Mouse (Mus musculus) lung, adult 2 months (tissue): ENCODE measurements around the gene Dcaf17. TPM values are rescaled to one million over a fixed set of nuclear protein-coding genes. Genes with fewer than 3 reads are reported as not detected.

Source experiments
- DNase-seq: peaks from one replicate; pipeline ENCODE4 v3.0.0; 2022
- H3K4me1 ChIP-seq: fragments of 200-500 bp; 2 replicates; pipeline ENCODE4 v1.6.1; 2011; ENCODE audit warnings: low read length; ENCODE audit not compliant: control insufficient read depth, insufficient read depth
- H3K4me3 ChIP-seq: fragments of 200-500 bp; replicated peaks from 2 replicates; pipeline ENCODE3; 2011; ENCODE audit warnings: low read depth, mild to moderate bottlenecking, control low read depth, low read length; ENCODE audit errors: extremely low read depth
- CTCF ChIP-seq: fragments of 200-500 bp; IDR thresholded peaks from 2 replicates; pipeline ENCODE4 v1.5.1; 2011; ENCODE audit warnings: mild to moderate bottlenecking, low read length, control low read depth; ENCODE audit not compliant: insufficient read depth
- POLR2A ChIP-seq: fragments of 200-500 bp; IDR thresholded peaks from 2 replicates; pipeline ENCODE4 v1.6.1; 2011; ENCODE audit warnings: low read depth, mild to moderate bottlenecking, control low read depth, low read length, borderline replicate concordance; ENCODE audit errors: extremely low read depth
- WGBS: fragments of 180-500 bp; shearing (Covaris S2); methylation state at CpG from one replicate; pipeline ENCODE4 v1.1.7; 2018; 5-methylcytosine and 5-hydroxymethylcytosine counted together
- polyA plus RNA-seq: library from polyadenylated mRNA; depleted of rRNA; stranded (reverse); fragments of >200 nt; gene quantifications from 2 replicates; pipeline ENCODE4 v1.2.3, GENCODE M21; 2012; rRNA removed

The Dcaf17 gene
- polyA plus RNA-seq, 1 experiment = 4.4 TPM

GRCm38 (mm10) chr2:71130366-71130765, 75.2 kb downstream of the Dcaf17 start:
- no peaks in the 10 kb centered on the region for H3K4me1 ChIP-seq
- no peak overlapping the region for H3K4me3 ChIP-seq
- DNase-seq = no peak
- WGBS = 81% methylated on average over 2 of the region's 2 CpGs
- no peak for TF ChIP-seq POLR2A
- no peak for TF ChIP-seq CTCF

GRCm38 (mm10) chr2:71131866-71132496, 76.9 kb downstream of the Dcaf17 start:
- WGBS = 72% methylated on average over 3 of the region's 3 CpGs

GRCm38 (mm10) chr2:71134041-71134505, 78.9 kb downstream of the Dcaf17 start:
- Histone ChIP-seq H3K4me3 (no peak overlapping the region), H3K4me1 (no peaks in the 10 kb centered on the region; the same call in 1 of the 2 replicates)
- WGBS = 69% methylated on average over 9 of the region's 9 CpGs
- no peak for TF ChIP-seq CTCF
- no peak for TF ChIP-seq POLR2A
- peak; percentile 25 for DNase-seq

More at GRCm38 (mm10) chr2:71131866-71132496, 76.9 kb downstream of the Dcaf17 start:
- no peak overlapping the region for H3K4me3 ChIP-seq
- H3K4me1 ChIP-seq = no peaks in the 10 kb centered on the region
- TF ChIP-seq CTCF = no peak
- TF ChIP-seq POLR2A = no peak
- no peak for DNase-seq

- no peak for DNase-seq
- TF ChIP-seq CTCF = no peak
- TF ChIP-seq POLR2A = no peak
- no peaks in the 10 kb centered on the region; the same call in 1 of the 2 replicates for H3K4me1 ChIP-seq
- WGBS = 66% methylated on average over 5 of the region's 5 CpGs
- H3K4me3 ChIP-seq = no peak overlapping the region
Observed at GRCm38 (mm10) chr2:71134836-71135235, 79.7 kb downstream of the Dcaf17 start.

- H3K4me1 ChIP-seq = no peaks in the 10 kb centered on the region; the same call in 1 of the 2 replicates
- DNase-seq = no peak
- TF ChIP-seq CTCF (no peak), POLR2A (no peak)
- WGBS = 83% methylated on average over 4 of the region's 4 CpGs
- H3K4me3 ChIP-seq = no peak overlapping the region
Observed at GRCm38 (mm10) chr2:71140622-71141021, 85.5 kb downstream of the Dcaf17 start.

GRCm38 (mm10) chr2:71142410-71142809, 87.3 kb downstream of the Dcaf17 start:
- no peak overlapping the region for H3K4me3 ChIP-seq
- no peak for TF ChIP-seq CTCF
- TF ChIP-seq POLR2A = no peak
- H3K4me1 ChIP-seq = no peaks in the 10 kb centered on the region; the same call in 1 of the 2 replicates
- 25% methylated on average over 7 of the region's 7 CpGs for WGBS
- DNase-seq = no peak

- Histone ChIP-seq H3K4me3 (no peak overlapping the region), H3K4me1 (no peaks in the 10 kb centered on the region)
- DNase-seq = no peak
- TF ChIP-seq CTCF (no peak), POLR2A (no peak)
- WGBS = 78% methylated on average over 4 of the region's 4 CpGs
Observed at GRCm38 (mm10) chr2:71145853-71146252, 90.7 kb downstream of the Dcaf17 start.

- WGBS = 34% methylated on average over 3 of the region's 3 CpGs
- no peak for DNase-seq
- H3K4me3 ChIP-seq = no peak overlapping the region
- no peak for TF ChIP-seq POLR2A
- TF ChIP-seq CTCF = no peak
- H3K4me1 ChIP-seq = no peaks in the 10 kb centered on the region
Observed at GRCm38 (mm10) chr2:71146266-71146665, 91.1 kb downstream of the Dcaf17 start.

GRCm38 (mm10) chr2:71147816-71148215, 92.7 kb downstream of the Dcaf17 start:
- DNase-seq = no peak
- TF ChIP-seq POLR2A = no peak
- TF ChIP-seq CTCF = no peak
- Histone ChIP-seq H3K4me3 (no peak overlapping the region), H3K4me1 (no peaks in the 10 kb centered on the region)
- WGBS = 49% methylated on average over 6 of the region's 6 CpGs

Other genes starting within 250 kb of the Dcaf17 start
- gene Tlk1, start 229.6 kb upstream of the Dcaf17 start, polyA plus RNA-seq = 8.8 and 12.3 TPM in 2 replicates
- gene Mettl8, start 255 bp downstream of the Dcaf17 start, polyA plus RNA-seq = 2.9 and 6.1 TPM in 2 replicates
- gene Cybrd1, start 62.6 kb downstream of the Dcaf17 start, polyA plus RNA-seq = 7.4 and 8.3 TPM in 2 replicates
- 13.6 and 27.9 TPM in 2 replicates for gene Dync1i2, start 156.4 kb downstream of the Dcaf17 start, polyA plus RNA-seq